In genomic region chr2:181658930-181659555, GRCm38 (mm10) we compare ENCODE assay signal across 8 mouse cellular contexts. TPM values are rescaled to one million over a fixed set of nuclear protein-coding genes. Genes with fewer than 3 reads are reported as not detected.
DNase-seq lines count a peak whose midpoint lies in the region; ATAC-seq and TF ChIP-seq lines count a peak whose summit lies in the region.

No protein-coding gene starts in this region.

- TF ChIP-seq CTCF in cortical plate, adult 2 months (IDR thresholded peaks at IDR 0.05; ENCODE audit: extremely low read depth, insufficient read depth, low read length), result peak; percentile 35; the same call in 1 of the 2 replicates

- no peak for ATAC-seq in neural tube, embryonic 11.5 days (ENCODE audit: insufficient read depth, low FRiP score, low TSS enrichment)
- ATAC-seq in liver, embryonic 13.5 days (ENCODE audit: low read depth), result peak; percentile 71

- H3K4me2 ChIP-seq in neural tube, embryonic 11.5 days (ENCODE audit: low read depth), result no peak overlapping the region
- 0 out of 2 replicates have a peak overlapping the region, but pooled peaks have one; percentile 20 for H3K4me2 ChIP-seq in liver, embryonic 13.5 days
- H3K4me2 ChIP-seq in myocyte (ENCODE audit: low read depth), result no peak overlapping the region

- peak; percentile 37 for DNase-seq in neural tube, embryonic 11.5 days (ENCODE audit: low spot score)
- DNase-seq in neural tube, embryonic 10.5 days (ENCODE audit: extremely low spot score, low spot score), result no peak
- DNase-seq in heart, embryonic 10.5 days (ENCODE audit: low spot score), result no peak
- peak; percentile 75 for DNase-seq in kidney, adult 18-20 months
- peak; percentile 38 for DNase-seq in liver, embryonic 13.5 days
- no peak for DNase-seq in cerebellum, postnatal 4 days (ENCODE audit: low spot score in 2 of 2)

- no peaks in the 10 kb centered on the region for H3K4me1 ChIP-seq in neural tube, embryonic 11.5 days (ENCODE audit: control insufficient read depth, insufficient read depth, low read length)
- H3K4me1 ChIP-seq in cortical plate, adult 2 months (ENCODE audit: control insufficient read depth, insufficient read depth, low read length), result 0 out of 2 replicates have a peak, but pooled peaks cover 2% of the 10 kb centered on the region
- H3K4me1 ChIP-seq in heart, embryonic 10.5 days, result peaks cover 40% of the 10 kb centered on the region
- peaks cover 32% of the 10 kb centered on the region for H3K4me1 ChIP-seq in liver, embryonic 13.5 days (replicated peaks)

- H3K27me3 ChIP-seq in neural tube, embryonic 11.5 days (ENCODE audit: control insufficient read depth, insufficient read depth, low read length), result no peaks in the 10 kb centered on the region
- no peaks in the 10 kb centered on the region for H3K27me3 ChIP-seq in heart, embryonic 10.5 days (ENCODE audit: insufficient read depth, poor library complexity, severe bottlenecking)
- no peaks in the 10 kb centered on the region for H3K27me3 ChIP-seq in liver, embryonic 13.5 days
- H3K27me3 ChIP-seq in myocyte (ENCODE audit: control insufficient read depth, insufficient read depth, insufficient read length), result no peaks in the 10 kb centered on the region

- H3K27ac ChIP-seq in neural tube, embryonic 11.5 days (ENCODE audit: low read depth, low read length), result no peak overlapping the region
- H3K27ac ChIP-seq in cortical plate, adult 2 months (ENCODE audit: insufficient read depth, low read length), result no peak overlapping the region
- 0 out of 2 replicates have a peak overlapping the region, but pooled peaks have one; percentile 31 for H3K27ac ChIP-seq in heart, embryonic 10.5 days
- H3K27ac ChIP-seq in liver, embryonic 13.5 days, result no peak overlapping the region

- no peaks in the 10 kb centered on the region for H3K9me3 ChIP-seq in neural tube, embryonic 11.5 days (ENCODE audit: control insufficient read depth, low read length)
- no peaks in the 10 kb centered on the region for H3K9me3 ChIP-seq in heart, embryonic 10.5 days
- no peaks in the 10 kb centered on the region for H3K9me3 ChIP-seq in liver, embryonic 13.5 days (replicated peaks)

- peaks cover 8% of the 10 kb centered on the region for H3K36me3 ChIP-seq in neural tube, embryonic 11.5 days (ENCODE audit: control insufficient read depth, insufficient read depth, low read length)
- peaks cover 29% of the 10 kb centered on the region for H3K36me3 ChIP-seq in heart, embryonic 10.5 days
- H3K36me3 ChIP-seq in liver, embryonic 13.5 days, result peaks cover 26% of the 10 kb centered on the region
- peaks cover 20% of the 10 kb centered on the region for H3K36me3 ChIP-seq in myocyte (ENCODE audit: control insufficient read depth, insufficient read depth)

- no peaks in the 10 kb centered on the region for H3K79me2 ChIP-seq in myocyte (ENCODE audit: control insufficient read depth, insufficient read depth)

- TF ChIP-seq POLR2A in cortical plate, adult 2 months (IDR thresholded peaks at IDR 0.05; ENCODE audit: extremely low read depth, insufficient read depth, low read length), result no peak
- no peak for TF ChIP-seq POLR2A in myocyte (IDR thresholded peaks at IDR 0.05; ENCODE audit: insufficient read length, low read depth)

- H3K9ac ChIP-seq in neural tube, embryonic 11.5 days (ENCODE audit: low read length), result no peak overlapping the region
- no peak overlapping the region for H3K9ac ChIP-seq in liver, embryonic 13.5 days

- no peak overlapping the region for H3ac ChIP-seq in myocyte (ENCODE audit: control insufficient read depth, insufficient read length)

- WGBS in neural tube, embryonic 11.5 days, result 32% methylated on average over 17 of the region's 17 CpGs
- 36% methylated on average over 17 of the region's 17 CpGs for WGBS in heart, embryonic 10.5 days
- 31% methylated on average over 17 of the region's 17 CpGs for WGBS in liver, embryonic 13.5 days (ENCODE audit: insufficient replicate concordance)

- H3K4me3 ChIP-seq in neural tube, embryonic 11.5 days (ENCODE audit: low read depth, low read length), result no peak overlapping the region
- H3K4me3 ChIP-seq in cortical plate, adult 2 months (ENCODE audit: insufficient read depth, low read length), result no peak overlapping the region
- H3K4me3 ChIP-seq in heart, embryonic 10.5 days, result no peak overlapping the region
- no peak overlapping the region for H3K4me3 ChIP-seq in liver, embryonic 13.5 days (replicated peaks)
- no peak overlapping the region for H3K4me3 ChIP-seq in myocyte

TF ChIP-seq in myocyte, 11 proteins besides CTCF, POLR2A, EP300 and RAD21:
- TF ChIP-seq E2F4 (IDR thresholded peaks at IDR 0.05; ENCODE audit: insufficient read depth), result no peak
- TF ChIP-seq POLR2AphosphoS2 (IDR thresholded peaks at IDR 0.05; ENCODE audit: insufficient read length, low read depth), result peak; percentile 21

RNA-seq across cellular contexts. Expression of gene Gm29797, which starts 2.2 kb away (rescaled TPM):
- polyA plus RNA-seq in neural tube, embryonic 11.5 days (2014; fragmentation: Nextera tagmentation; extraction: Ambion mirVana), result not detected in 2 replicates
- 0.21 TPM in 1 of 2 replicates, not detected in the other for polyA plus RNA-seq in cortical plate, adult 2 months (2012; rRNA removed)
- polyA plus RNA-seq in heart, embryonic 10.5 days (2016; fragmentation: Nextera tagmentation; extraction: Ambion mirVana), result 0.24 TPM in 1 of 2 replicates, not detected in the other
- not detected in 2 replicates for polyA plus RNA-seq in liver, embryonic 13.5 days (2015; fragmentation: Nextera tagmentation; extraction: Ambion mirVana)
- not detected for polyA plus RNA-seq in myocyte (2012; fragmentation: generic; extraction: Trizol)

RNA-seq across cellular contexts. Expression of gene Sox18, which starts 12.4 kb away (rescaled TPM):
- 17.6 and 18.1 TPM in 2 replicates for polyA plus RNA-seq in neural tube, embryonic 11.5 days (2014; fragmentation: Nextera tagmentation; extraction: Ambion mirVana)
- 16.8 and 21.8 TPM in 2 replicates for polyA plus RNA-seq in cortical plate, adult 2 months (2012; rRNA removed)
- 22.1 and 25.0 TPM in 2 replicates for polyA plus RNA-seq in heart, embryonic 10.5 days (2016; fragmentation: Nextera tagmentation; extraction: Ambion mirVana)
- 6.4 and 6.5 TPM in 2 replicates for polyA plus RNA-seq in liver, embryonic 13.5 days (2015; fragmentation: Nextera tagmentation; extraction: Ambion mirVana)
- polyA plus RNA-seq in myocyte (2012; fragmentation: generic; extraction: Trizol), result 0.04 TPM

RNA-seq across cellular contexts. Expression of gene Tcea2, which starts 21.1 kb away (rescaled TPM):
- 20.9 and 26.6 TPM in 2 replicates for polyA plus RNA-seq in neural tube, embryonic 11.5 days (2014; fragmentation: Nextera tagmentation; extraction: Ambion mirVana)
- polyA plus RNA-seq in cortical plate, adult 2 months (2012; rRNA removed), result 195 and 212 TPM in 2 replicates
- 12.2 and 15.3 TPM in 2 replicates for polyA plus RNA-seq in heart, embryonic 10.5 days (2016; fragmentation: Nextera tagmentation; extraction: Ambion mirVana)
- 2.4 and 2.6 TPM in 2 replicates for polyA plus RNA-seq in liver, embryonic 13.5 days (2015; fragmentation: Nextera tagmentation; extraction: Ambion mirVana)
- 3.0 TPM for polyA plus RNA-seq in myocyte (2012; fragmentation: generic; extraction: Trizol)

RNA-seq across cellular contexts. Expression of gene Rgs19, which starts 34.7 kb away (rescaled TPM):
- 66.6 and 68.9 TPM in 2 replicates for polyA plus RNA-seq in neural tube, embryonic 11.5 days (2014; fragmentation: Nextera tagmentation; extraction: Ambion mirVana)
- 55.4 and 57.0 TPM in 2 replicates for polyA plus RNA-seq in cortical plate, adult 2 months (2012; rRNA removed)
- 56.4 and 67.7 TPM in 2 replicates for polyA plus RNA-seq in heart, embryonic 10.5 days (2016; fragmentation: Nextera tagmentation; extraction: Ambion mirVana)
- polyA plus RNA-seq in liver, embryonic 13.5 days (2015; fragmentation: Nextera tagmentation; extraction: Ambion mirVana), result 17.7 and 19.9 TPM in 2 replicates
- polyA plus RNA-seq in myocyte (2012; fragmentation: generic; extraction: Trizol), result 39.5 TPM

RNA-seq across cellular contexts. Expression of gene Lkaaear1, which starts 39.2 kb away (rescaled TPM):
- polyA plus RNA-seq in neural tube, embryonic 11.5 days (2014; fragmentation: Nextera tagmentation; extraction: Ambion mirVana), result not detected in 2 replicates
- not detected in 2 replicates for polyA plus RNA-seq in cortical plate, adult 2 months (2012; rRNA removed)
- not detected in 2 replicates for polyA plus RNA-seq in heart, embryonic 10.5 days (2016; fragmentation: Nextera tagmentation; extraction: Ambion mirVana)
- polyA plus RNA-seq in liver, embryonic 13.5 days (2015; fragmentation: Nextera tagmentation; extraction: Ambion mirVana), result not detected in 2 replicates
- polyA plus RNA-seq in myocyte (2012; fragmentation: generic; extraction: Trizol), result not detected

Comparison
In these comparisons a context has a peak if more than half of its experiments do, and no peak if none do; other contexts are left out.
1. DNase-seq: peak in neural tube, embryonic 11.5 days (single experiment), kidney, adult 18-20 months (single experiment) and liver, embryonic 13.5 days (single experiment); none in neural tube, embryonic 10.5 days (single experiment), heart, embryonic 10.5 days (single experiment) and cerebellum, postnatal 4 days (0 of 2).